In genomic region chr5:143654670-143655510, GRCm38 (mm10) we compare ENCODE assay signal across 8 mouse cellular contexts. TPM values are rescaled to one million over a fixed set of nuclear protein-coding genes. Genes with fewer than 3 reads are reported as not detected.
DNase-seq lines count a peak whose midpoint lies in the region; ATAC-seq and TF ChIP-seq lines count a peak whose summit lies in the region.

No protein-coding gene starts in this region.

- peak overlapping the region; percentile 49 for H3K9ac ChIP-seq in liver, embryonic 11.5 days (ENCODE audit: low read depth, low read length)
- H3K9ac ChIP-seq in stomach, postnatal 0 days (ENCODE audit: low read length): 0 out of 2 replicates have a peak overlapping the region, but pooled peaks have one; percentile 4

- peaks cover 9% of the 10 kb centered on the region for H3K9me3 ChIP-seq in G1E (replicated peaks)
- no peaks in the 10 kb centered on the region for H3K9me3 ChIP-seq in hindbrain, embryonic 10.5 days
- H3K9me3 ChIP-seq in liver, embryonic 11.5 days (ENCODE audit: control insufficient read depth, low read length): no peaks in the 10 kb centered on the region
- no peaks in the 10 kb centered on the region for H3K9me3 ChIP-seq in stomach, postnatal 0 days (ENCODE audit: control insufficient read depth, low read length)

- H3K27ac ChIP-seq in hindbrain, embryonic 10.5 days: peak overlapping the region; percentile 77
- peak overlapping the region; percentile 99 for H3K27ac ChIP-seq in liver, embryonic 11.5 days (ENCODE audit: low read depth, low read length)
- H3K27ac ChIP-seq in stomach, postnatal 0 days (replicated peaks): peak overlapping the region; percentile 69

- peaks cover 96% of the 10 kb centered on the region for H3K4me1 ChIP-seq in G1E (ENCODE audit: insufficient read depth, low read depth, low read length)
- peaks cover 50% of the 10 kb centered on the region for H3K4me1 ChIP-seq in hindbrain, embryonic 10.5 days (replicated peaks)
- peaks cover 69% of the 10 kb centered on the region for H3K4me1 ChIP-seq in liver, embryonic 11.5 days (replicated peaks; ENCODE audit: control insufficient read depth, insufficient read depth, low read length)
- peaks cover 4% of the 10 kb centered on the region for H3K4me1 ChIP-seq in stomach, postnatal 0 days (replicated peaks; ENCODE audit: control insufficient read depth, insufficient read depth)

- H3K4me2 ChIP-seq in liver, embryonic 11.5 days: peak overlapping the region; percentile 57
- no peak overlapping the region for H3K4me2 ChIP-seq in stomach, postnatal 0 days (replicated peaks; ENCODE audit: low read depth)

- H3K36me3 ChIP-seq in G1E (replicated peaks): peaks cover 64% of the 10 kb centered on the region
- peaks cover 8% of the 10 kb centered on the region; the same call in 1 of the 2 replicates for H3K36me3 ChIP-seq in hindbrain, embryonic 10.5 days
- H3K36me3 ChIP-seq in liver, embryonic 11.5 days (ENCODE audit: control insufficient read depth, insufficient read depth, low read length): peaks cover 8% of the 10 kb centered on the region; the same call in 1 of the 2 replicates
- H3K36me3 ChIP-seq in stomach, postnatal 0 days (ENCODE audit: control insufficient read depth, insufficient read depth, low read length): no peaks in the 10 kb centered on the region

- peak overlapping the region; percentile 41; the same call in 1 of the 2 replicates for H3K4me3 ChIP-seq in G1E (ENCODE audit: low read depth, low read length)
- no peak overlapping the region for H3K4me3 ChIP-seq in hindbrain, embryonic 10.5 days
- peak overlapping the region; percentile 14; the same call in 1 of the 2 replicates for H3K4me3 ChIP-seq in liver, embryonic 11.5 days (ENCODE audit: low read depth, low read length)
- H3K4me3 ChIP-seq in stomach, postnatal 0 days (ENCODE audit: low read depth, low read length): no peak overlapping the region

- 21% methylated on average over 7 of the region's 7 CpGs for WGBS in hindbrain, embryonic 10.5 days
- WGBS in liver, embryonic 11.5 days: 15% methylated on average over 7 of the region's 7 CpGs
- WGBS in stomach, postnatal 0 days: 13% methylated on average over 7 of the region's 7 CpGs

- DNase-seq in G1E (ENCODE audit: low spot score): peak; percentile 37
- DNase-seq in c-Kit-positive CD71-positive TER-119-positive erythroid progenitor cells, embryonic 14.5 days (ENCODE audit: low spot score): peak; percentile 77
- DNase-seq in hindbrain, embryonic 10.5 days (ENCODE audit: low spot score): peak; percentile 20
- DNase-seq in liver, embryonic 11.5 days (ENCODE audit: low spot score): no peak
- DNase-seq in stomach, postnatal 0 days (ENCODE audit: low spot score): no peak
- no peak for DNase-seq in right cerebral cortex, adult 2 months (ENCODE audit: low spot score in 2 of 2)
- no peak for DNase-seq in frontal cortex, postnatal 14 days (ENCODE audit: low spot score in 2 of 2)
- DNase-seq in B cell, adult 2 months: no peak

- TF ChIP-seq CTCF in G1E (IDR thresholded peaks at IDR 0.05; ENCODE audit: low read depth, low read length): no peak
- no peak for TF ChIP-seq CTCF in stomach, postnatal 0 days (IDR thresholded peaks at IDR 0.05; ENCODE audit: low read depth)

- TF ChIP-seq EP300 in stomach, postnatal 0 days (optimal IDR thresholded peaks at IDR 0.05): no peak

- H3K27me3 ChIP-seq in G1E (ENCODE audit: insufficient read depth, low read length): no peaks in the 10 kb centered on the region
- H3K27me3 ChIP-seq in hindbrain, embryonic 10.5 days (ENCODE audit: insufficient read depth, poor library complexity, severe bottlenecking): no peaks in the 10 kb centered on the region
- no peaks in the 10 kb centered on the region for H3K27me3 ChIP-seq in liver, embryonic 11.5 days (replicated peaks; ENCODE audit: control insufficient read depth, insufficient read depth, low read length)
- H3K27me3 ChIP-seq in stomach, postnatal 0 days (ENCODE audit: control insufficient read depth, insufficient read depth, low read length): no peaks in the 10 kb centered on the region

- ATAC-seq in G1E (ENCODE audit: extremely low read depth, insufficient number of reproducible peaks, low FRiP score, poor library complexity, severe bottlenecking): peak; percentile 63
- ATAC-seq in liver, embryonic 11.5 days (replicated peaks; ENCODE audit: low FRiP score): peak; percentile 87
- ATAC-seq in stomach, postnatal 0 days (ENCODE audit: low FRiP score, low TSS enrichment): peak; percentile 46; the same call in 1 of the 2 replicates

RNA-seq across cellular contexts. Expression of gene Cyth3, which starts 32.6 kb away (rescaled TPM):
- total RNA-seq in G1E (2014; fragmentation: Nextera tagmentation): 242 and 246 TPM in 2 replicates
- total RNA-seq in G1E (2017): 174 and 191 TPM in 2 replicates
- polyA plus RNA-seq in G1E (2012): 70.4 and 76.3 TPM in 2 replicates
- 33.6 and 36.4 TPM in 2 replicates for polyA plus RNA-seq in hindbrain, embryonic 10.5 days (2016; fragmentation: Nextera tagmentation; extraction: Ambion mirVana)
- 62.8 and 64.5 TPM in 2 replicates for polyA plus RNA-seq in liver, embryonic 11.5 days (2014; fragmentation: Nextera tagmentation; extraction: Ambion mirVana)
- polyA plus RNA-seq in stomach, postnatal 0 days (2015; fragmentation: Nextera tagmentation; extraction: Ambion mirVana): 32.7 and 34.6 TPM in 2 replicates

Comparison
In these comparisons a context has a peak if more than half of its experiments do, and no peak if none do; other contexts are left out.
1. DNase-seq: peak in G1E (single experiment), c-Kit-positive CD71-positive TER-119-positive erythroid progenitor cells, embryonic 14.5 days (single experiment) and hindbrain, embryonic 10.5 days (single experiment); none in liver, embryonic 11.5 days (single experiment), stomach, postnatal 0 days (single experiment), right cerebral cortex, adult 2 months (0 of 2), frontal cortex, postnatal 14 days (0 of 2) and B cell, adult 2 months (0 of 2).
2. H3K4me3 ChIP-seq: peak in G1E (single experiment) and liver, embryonic 11.5 days (single experiment); none in hindbrain, embryonic 10.5 days (single experiment) and stomach, postnatal 0 days (single experiment).
3. Peak in every context shown above with its lines, with median percentiles within 50 percentile points of each other: ATAC-seq and H3K27ac ChIP-seq.